Mouse (Mus musculus): Measurements from ENCODE around the gene Scn11a.

GRCm38 (mm10) chr9:119842541-119843169, 17.4 kb upstream of the Scn11a start:
- TF ChIP-seq USF1 (IDR thresholded peaks at IDR 0.05; ENCODE audit: low read depth) (no peak), MYOG (IDR thresholded peaks at IDR 0.05; ENCODE audit: control insufficient read depth, extremely low read depth, insufficient read length) (no peak), CTCF (IDR thresholded peaks at IDR 0.05; ENCODE audit: control insufficient read depth, insufficient read depth, insufficient read length) (no peak)
